Mouse (Mus musculus) cerebellum, postnatal 10 days (tissue): ENCODE measurements around the gene Arid3c.
"Not testable (repeated sequence)": the region's sequence is repeated elsewhere in the genome, so short reads cannot be mapped to it uniquely, and the experiment has no call there.

Experiments
- DNase-seq, 2 experiments: peaks; one replicate each; pipeline ENCODE4 v3.0.0; 2021; ENCODE audit warnings: mixed read lengths in 2 of 2

Gene Arid3c

GRCm38 (mm10) chr4:41704651-41705050, 26.3 kb downstream of the Arid3c start:
- no peak for DNase-seq

GRCm38 (mm10) chr4:41702226-41702625, 28.7 kb downstream of the Arid3c start:
- not testable (repeated sequence) for DNase-seq

GRCm38 (mm10) chr4:41700224-41700623, 30.7 kb downstream of the Arid3c start:
- not testable (repeated sequence) for DNase-seq

GRCm38 (mm10) chr4:41699783-41700182, 31.2 kb downstream of the Arid3c start, which contains the start of gene Il11ra1:
TSS of gene Il11ra1 (plus strand) at chr4:41699989.
- peak in 1 of 2 experiments; percentile 1 for DNase-seq

- peak; percentile 69 to 80 for DNase-seq
These were observed 32.4 kb downstream of the Arid3c start for GRCm38 (mm10) chr4:41698421-41699016.

- DNase-seq, result peak; percentile 94 to 95
These were observed 33.8 kb downstream of the Arid3c start, which contains the start of gene Cntfr for GRCm38 (mm10) chr4:41696930-41697841. TSS of gene Cntfr (minus strand) at chr4:41697089.

GRCm38 (mm10) chr4:41696452-41696851, 34.5 kb downstream of the Arid3c start:
- peak in 1 of 2 experiments; percentile 4 for DNase-seq

GRCm38 (mm10) chr4:41695800-41696199, 35.1 kb downstream of the Arid3c start:
- peak in 1 of 2 experiments; percentile 38 for DNase-seq

- not testable (repeated sequence) for DNase-seq
These were observed 37.4 kb downstream of the Arid3c start for GRCm38 (mm10) chr4:41693511-41693910.

GRCm38 (mm10) chr4:41690014-41690413, 40.9 kb downstream of the Arid3c start:
- DNase-seq, result not testable (repeated sequence)

GRCm38 (mm10) chr4:41688562-41688961, 42.4 kb downstream of the Arid3c start:
- peak; percentile 52 to 70 for DNase-seq

GRCm38 (mm10) chr4:41685882-41686492, 45.0 kb downstream of the Arid3c start:
- DNase-seq, result not testable (repeated sequence)

GRCm38 (mm10) chr4:41684931-41685453, 46.0 kb downstream of the Arid3c start:
- DNase-seq, result not testable (repeated sequence)

GRCm38 (mm10) chr4:41684131-41684930, 46.6 kb downstream of the Arid3c start:
- not testable (repeated sequence) for DNase-seq

GRCm38 (mm10) chr4:41683303-41683702, 47.6 kb downstream of the Arid3c start:
- peak in 1 of 2 experiments; percentile 50 for DNase-seq

- no peak for DNase-seq
These were observed 48.2 kb downstream of the Arid3c start for GRCm38 (mm10) chr4:41682789-41683188.

- no peak for DNase-seq
These were observed 49.0 kb downstream of the Arid3c start for GRCm38 (mm10) chr4:41681947-41682346.

GRCm38 (mm10) chr4:41681176-41681575, 49.8 kb downstream of the Arid3c start:
- no peak for DNase-seq

GRCm38 (mm10) chr4:41679291-41679690, 51.7 kb downstream of the Arid3c start:
- DNase-seq, result no peak

GRCm38 (mm10) chr4:41678863-41679262, 52.1 kb downstream of the Arid3c start:
- no peak for DNase-seq

GRCm38 (mm10) chr4:41677006-41677629, 53.8 kb downstream of the Arid3c start:
- peak; percentile 84 to 90 for DNase-seq
